Mouse (Mus musculus) spleen, postnatal 36 days (tissue): ENCODE measurements around the gene Gbx2.

Source experiments
- DNase-seq, 2 experiments: peaks; one replicate each; pipeline ENCODE4 v3.0.0; 2022; ENCODE audit warnings: low spot score in 2 of 2, mixed read lengths in 1 of 2

Gene Gbx2

GRCm38 (mm10) chr1:89912392-89912791 is 18.6 kb downstream of the Gbx2 start:
- DNase-seq = no peak

GRCm38 (mm10) chr1:89909796-89910195 is 21.2 kb downstream of the Gbx2 start:
- DNase-seq = no peak

- DNase-seq = no peak
These were observed 28.3 kb downstream of the Gbx2 start for GRCm38 (mm10) chr1:89902641-89903040.

- no peak for DNase-seq
These were observed 28.7 kb downstream of the Gbx2 start for GRCm38 (mm10) chr1:89902236-89902635.

GRCm38 (mm10) chr1:89901381-89901780 is 29.6 kb downstream of the Gbx2 start:
- DNase-seq = no peak

GRCm38 (mm10) chr1:89899761-89900445 is 31.1 kb downstream of the Gbx2 start:
- DNase-seq = no peak

- no peak for DNase-seq
These were observed 31.9 kb downstream of the Gbx2 start for GRCm38 (mm10) chr1:89899036-89899435.

- DNase-seq = no peak
These were observed 35.2 kb downstream of the Gbx2 start for GRCm38 (mm10) chr1:89895801-89896200.

- DNase-seq = no peak
These were observed 38.7 kb downstream of the Gbx2 start for GRCm38 (mm10) chr1:89892281-89892680.

GRCm38 (mm10) chr1:89891400-89891799 is 39.6 kb downstream of the Gbx2 start:
- no peak for DNase-seq

GRCm38 (mm10) chr1:89885696-89886095 is 45.3 kb downstream of the Gbx2 start:
- no peak for DNase-seq

- no peak for DNase-seq
These were observed 46.6 kb downstream of the Gbx2 start for GRCm38 (mm10) chr1:89884335-89884734.

- DNase-seq = peak in 1 of 2 experiments; percentile 5
These were observed 50.1 kb downstream of the Gbx2 start for GRCm38 (mm10) chr1:89880834-89881233.

GRCm38 (mm10) chr1:89880193-89880592 is 50.8 kb downstream of the Gbx2 start:
- DNase-seq = no peak

GRCm38 (mm10) chr1:89878496-89878895 is 52.5 kb downstream of the Gbx2 start:
- no peak for DNase-seq
